12 mouse cellular contexts compared by ENCODE assay signal in the genomic region with DNA sequence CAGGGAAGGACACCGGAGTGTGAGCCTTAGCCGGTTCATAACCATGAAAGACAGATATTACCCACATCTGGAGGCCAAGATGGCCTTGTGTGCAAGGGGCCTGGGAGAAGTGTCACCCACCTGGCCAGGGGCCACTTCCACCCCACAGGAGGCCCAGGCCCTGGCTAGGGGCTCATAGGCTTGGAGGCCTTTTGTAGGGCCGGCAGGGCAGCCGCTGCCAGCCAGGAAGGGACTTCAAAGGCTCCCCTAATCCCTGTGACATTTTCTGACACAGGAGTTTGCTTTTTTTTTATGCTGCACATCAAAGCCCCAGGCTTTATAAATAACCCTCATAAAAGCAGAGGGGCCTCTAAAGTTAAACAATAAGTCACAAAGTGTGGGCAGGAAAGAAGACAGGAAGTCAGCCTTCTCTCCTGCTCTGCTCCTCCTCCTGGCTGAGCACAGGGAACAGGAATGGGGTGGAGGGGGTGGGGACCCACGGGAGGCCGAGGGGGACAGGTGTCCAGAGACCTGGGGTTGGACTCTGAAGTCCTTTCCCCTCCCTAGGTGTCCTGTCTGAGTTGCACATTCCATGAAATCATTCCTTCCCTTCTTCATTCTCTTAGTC. TPM values are rescaled to one million over a fixed set of nuclear protein-coding genes. Genes with fewer than 3 reads are reported as not detected.
DNase-seq lines count a peak whose midpoint lies in the region; ATAC-seq and TF ChIP-seq lines count a peak whose summit lies in the region.
"Had no signal": no experiment of that assay in that cellular context is flagged by ENCODE, and none has a peak within 500 bp of the region (broad histone marks: within the 10 kb centered on the region; RNA-seq: fewer than 3 reads in every experiment).

No protein-coding gene starts in this region.

- peak overlapping the region; percentile 13; the same call in 1 of the 2 replicates for H3K27ac ChIP-seq in heart, embryonic 16.5 days (ENCODE audit: low read length)
- H3K27ac ChIP-seq in hindbrain, postnatal 0 days: 0 out of 2 replicates have a peak overlapping the region, but pooled peaks have one; percentile 16
- H3K27ac ChIP-seq in midbrain, embryonic 16.5 days (ENCODE audit: low read length): peak overlapping the region; percentile 28

- H3K9me3 ChIP-seq in heart, embryonic 16.5 days (replicated peaks; ENCODE audit: control insufficient read depth, low read length): peaks cover 5% of the 10 kb centered on the region
- no peaks in the 10 kb centered on the region for H3K9me3 ChIP-seq in hindbrain, postnatal 0 days (ENCODE audit: low read length)
- H3K9me3 ChIP-seq in midbrain, embryonic 16.5 days (replicated peaks; ENCODE audit: control insufficient read depth, low read length, poor library complexity, severe bottlenecking): no peaks in the 10 kb centered on the region

- peak; percentile 32; the same call in 1 of the 2 replicates for ATAC-seq in heart, embryonic 16.5 days (replicated peaks; ENCODE audit: extremely low read depth, insufficient read depth, low FRiP score)
- no peak for ATAC-seq in hindbrain, postnatal 0 days
- ATAC-seq in midbrain, embryonic 16.5 days: peak; percentile 39; the same call in 1 of the 2 replicates
- ATAC-seq: liver, postnatal 0 days had no signal

- H3K4me1 ChIP-seq in heart, embryonic 16.5 days (ENCODE audit: control insufficient read depth, insufficient read depth, low read length): peaks cover 6% of the 10 kb centered on the region; the same call in 1 of the 2 replicates
- no peaks in the 10 kb centered on the region for H3K4me1 ChIP-seq in hindbrain, postnatal 0 days (ENCODE audit: insufficient read depth, low read length)
- peaks cover 11% of the 10 kb centered on the region for H3K4me1 ChIP-seq in midbrain, embryonic 16.5 days (ENCODE audit: control insufficient read depth, insufficient read depth, low read length)

- no peak overlapping the region for H3K4me3 ChIP-seq in heart, embryonic 16.5 days (ENCODE audit: low read length)
- H3K4me3 ChIP-seq in hindbrain, postnatal 0 days (ENCODE audit: low read length): no peak overlapping the region
- H3K4me3 ChIP-seq in midbrain, embryonic 16.5 days (ENCODE audit: low read depth, low read length): no peak overlapping the region

- intact Hi-C loops in left cerebral cortex, postnatal 36 days (cut with DNase I): no loop called here

- H3K9ac ChIP-seq in heart, embryonic 16.5 days (ENCODE audit: low read length): no peak overlapping the region
- H3K9ac ChIP-seq in hindbrain, postnatal 0 days (replicated peaks; ENCODE audit: low read length): no peak overlapping the region
- no peak overlapping the region for H3K9ac ChIP-seq in midbrain, embryonic 16.5 days (ENCODE audit: low read depth, low read length)
- H3K9ac ChIP-seq: liver, postnatal 0 days had no signal

- H3K36me3 ChIP-seq in heart, embryonic 16.5 days (ENCODE audit: control insufficient read depth, insufficient read depth): no peaks in the 10 kb centered on the region
- no peaks in the 10 kb centered on the region for H3K36me3 ChIP-seq in hindbrain, postnatal 0 days (ENCODE audit: insufficient read depth, low read length)
- no peaks in the 10 kb centered on the region for H3K36me3 ChIP-seq in midbrain, embryonic 16.5 days (ENCODE audit: control insufficient read depth, insufficient read depth, low read length)

- TF ChIP-seq CTCF in hindbrain, postnatal 0 days (IDR thresholded peaks at IDR 0.05; ENCODE audit: low read depth): no peak

- no peak overlapping the region for H3K4me2 ChIP-seq in heart, embryonic 16.5 days (ENCODE audit: low read depth, low read length)
- H3K4me2 ChIP-seq in hindbrain, postnatal 0 days (ENCODE audit: low read depth, low read length): no peak overlapping the region
- H3K4me2 ChIP-seq in midbrain, embryonic 16.5 days (ENCODE audit: low read length): no peak overlapping the region

- DNase-seq in heart, adult 8-10 months (ENCODE audit: low spot score): no peak
- peak; percentile 67 to 75 for DNase-seq in adrenal gland, postnatal 36 days
- DNase-seq in hindbrain, postnatal 0 days (ENCODE audit: low spot score): no peak
- no peak for DNase-seq in testis, postnatal 10 days (ENCODE audit: low spot score)
- DNase-seq in gastrocnemius, postnatal 25 days: no peak
- DNase-seq in left cerebral cortex, postnatal 36 days (ENCODE audit: low spot score in 2 of 2): no peak
- DNase-seq: gastrocnemius, postnatal 36 days; layer of hippocampus, postnatal 36 days; liver, postnatal 0 days; right cerebral cortex, adult 18-20 months had no signal

- H3K27me3 ChIP-seq in heart, embryonic 16.5 days (ENCODE audit: control insufficient read depth, insufficient read depth, low read length): no peaks in the 10 kb centered on the region
- H3K27me3 ChIP-seq in hindbrain, postnatal 0 days (ENCODE audit: insufficient read depth, low read length): no peaks in the 10 kb centered on the region
- H3K27me3 ChIP-seq in midbrain, embryonic 16.5 days (ENCODE audit: control insufficient read depth, insufficient read depth, low read depth, low read length): no peaks in the 10 kb centered on the region

- WGBS in heart, embryonic 16.5 days: 25% methylated on average over 6 of the region's 6 CpGs
- 36% methylated on average over 6 of the region's 6 CpGs for WGBS in hindbrain, postnatal 0 days
- WGBS in midbrain, embryonic 16.5 days: 14% methylated on average over 6 of the region's 6 CpGs

RNA-seq across cellular contexts. Expression of a gene that starts 16.8 kb away (rescaled TPM):
- 0.83 and 0.84 TPM in 2 replicates for polyA plus RNA-seq in heart, embryonic 16.5 days (2015; fragmentation: Nextera tagmentation; extraction: Ambion mirVana)
- total RNA-seq in heart, adult 8-10 months (2022): 1 to 10 TPM; 1.2 to 2.4 (median 1.7) TPM
- 100 to 1,000 TPM in 1 of 2 experiments, 10 to 100 TPM in 1; 52.1 to 118 TPM for total RNA-seq in adrenal gland, postnatal 36 days (2021)
- 11.7 and 15.1 TPM in 2 replicates for total RNA-seq in hindbrain, postnatal 0 days (2014; rRNA removed)
- polyA plus RNA-seq in hindbrain, postnatal 0 days (2015; fragmentation: Nextera tagmentation; extraction: Ambion mirVana): 2.8 and 2.9 TPM in 2 replicates
- polyA plus RNA-seq in midbrain, embryonic 16.5 days (2015; fragmentation: Nextera tagmentation; extraction: Ambion mirVana): 5.3 and 6.0 TPM in 2 replicates
- total RNA-seq in gastrocnemius, postnatal 25 days (2021): under 1 TPM; 0.29 to 0.54 TPM
- total RNA-seq in left cerebral cortex, postnatal 36 days (2021): 10 to 100 TPM in 1 of 2 experiments, 1 to 10 TPM in 1; 10.0 to 12.6 TPM

Comparison
In these comparisons a context has a peak if more than half of its experiments do, and no peak if none do; other contexts are left out.
1. DNase-seq: peak in adrenal gland, postnatal 36 days (2 of 2); none in heart, adult 8-10 months (single experiment), hindbrain, postnatal 0 days (single experiment), testis, postnatal 10 days (single experiment), gastrocnemius, postnatal 25 days (single experiment) and left cerebral cortex, postnatal 36 days (0 of 2).
2. Peak in every context shown above with its lines, with median percentiles within 50 percentile points of each other: H3K27ac ChIP-seq.